Mouse (Mus musculus) B cell, adult 2 months (primary cell): ENCODE data around the gene Wnt16.
"Not testable (repeated sequence)": the region's sequence is repeated elsewhere in the genome, so short reads cannot be mapped to it uniquely, and the experiment has no call there.

Experiments used
- DNase-seq, 2 experiments: peaks; one replicate each; pipeline ENCODE4 v3.0.0; 2022

Wnt16 gene

GRCm38 (mm10) chr6:22288004-22288736, at the start of gene Wnt16:
Wnt16 (plus strand) TSS chr6:22288227.
- no peak for DNase-seq

DNA sequence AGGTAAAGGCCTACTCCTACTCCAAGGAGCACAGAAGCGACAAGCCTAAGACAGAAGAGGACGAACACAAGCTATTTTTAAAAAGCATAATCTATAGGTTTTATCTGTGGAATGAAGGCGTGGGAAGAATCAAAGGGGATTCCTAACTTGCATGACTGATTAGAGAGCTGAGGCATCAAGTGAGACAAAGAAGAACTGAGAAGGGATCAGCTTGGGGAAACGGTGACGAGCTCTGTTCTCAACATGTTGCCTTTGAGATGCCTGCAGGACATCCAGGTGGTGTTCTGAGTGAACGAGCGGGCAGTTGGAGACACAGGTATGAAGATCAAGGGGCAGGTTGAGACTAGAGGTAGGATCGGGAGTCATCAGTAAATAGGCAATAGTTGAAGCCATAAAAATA, 44.7 kb upstream of the Wnt16 start:
- DNase-seq: no peak

DNA sequence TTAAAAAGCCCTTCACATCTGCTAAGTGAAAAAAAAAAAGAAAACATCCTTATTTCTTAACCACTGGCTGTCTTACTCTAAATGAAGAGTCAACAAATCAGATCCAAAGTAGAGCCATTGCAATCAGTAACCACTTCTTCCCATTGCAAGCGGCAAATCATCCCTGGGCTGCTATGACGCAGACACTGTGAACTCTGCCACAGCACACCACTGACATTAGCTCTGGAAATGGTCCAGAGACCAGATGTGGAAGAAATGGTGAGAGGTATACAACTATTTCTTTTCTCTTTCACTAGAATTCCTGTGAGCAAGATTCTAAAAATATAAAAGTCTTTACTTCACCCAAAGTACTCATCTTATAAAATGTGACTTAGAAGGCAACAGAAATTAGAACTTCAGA, 41.3 kb upstream of the Wnt16 start:
- no peak for DNase-seq

- no peak for DNase-seq
Observed at GRCm38 (mm10) chr6:22258784-22259183, 29.2 kb upstream of the Wnt16 start.

GRCm38 (mm10) chr6:22262519-22262918, 25.5 kb upstream of the Wnt16 start:
- no peak for DNase-seq

GRCm38 (mm10) chr6:22264094-22264493, 23.9 kb upstream of the Wnt16 start:
- DNase-seq: not testable (repeated sequence)

DNA sequence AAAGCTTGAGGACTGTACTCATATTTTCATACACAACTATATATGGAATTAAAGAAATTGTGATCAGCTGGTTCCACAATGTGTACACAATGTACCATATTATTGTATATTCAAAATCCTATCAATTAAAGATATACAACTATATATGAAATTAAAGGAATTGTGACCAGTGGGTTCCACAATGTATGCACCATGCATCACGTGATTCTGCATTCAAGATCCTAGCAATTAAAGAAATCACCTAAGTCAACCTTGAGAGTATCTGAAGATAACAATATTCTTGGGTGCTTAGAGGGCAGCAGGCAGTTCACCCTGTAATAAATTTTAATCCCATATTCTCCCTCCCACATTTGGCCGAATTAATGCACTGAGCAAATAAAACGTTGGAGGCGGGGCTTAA, 22.0 kb upstream of the Wnt16 start:
- no peak for DNase-seq

GRCm38 (mm10) chr6:22267807-22268667, 20.0 kb upstream of the Wnt16 start:
- DNase-seq: no peak

DNA sequence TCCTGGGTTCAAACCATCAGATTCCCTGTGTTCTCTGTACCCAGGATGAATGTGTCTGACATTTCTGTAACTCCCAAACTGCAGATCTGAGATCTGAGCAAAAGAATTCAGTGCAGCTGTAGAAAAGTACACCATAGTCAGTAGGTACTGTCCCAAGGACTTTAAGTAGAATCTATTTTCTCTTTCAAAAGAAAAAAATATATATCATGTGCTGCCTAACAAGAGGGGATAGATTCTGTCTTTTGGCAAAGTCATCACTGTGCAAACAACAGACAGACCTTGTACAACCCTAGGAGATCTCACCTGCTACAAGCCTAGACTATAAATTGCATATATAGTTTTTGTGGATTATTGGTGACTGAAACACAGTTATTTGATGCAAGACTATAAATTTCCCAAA, 19.4 kb upstream of the Wnt16 start:
- no peak for DNase-seq

DNA sequence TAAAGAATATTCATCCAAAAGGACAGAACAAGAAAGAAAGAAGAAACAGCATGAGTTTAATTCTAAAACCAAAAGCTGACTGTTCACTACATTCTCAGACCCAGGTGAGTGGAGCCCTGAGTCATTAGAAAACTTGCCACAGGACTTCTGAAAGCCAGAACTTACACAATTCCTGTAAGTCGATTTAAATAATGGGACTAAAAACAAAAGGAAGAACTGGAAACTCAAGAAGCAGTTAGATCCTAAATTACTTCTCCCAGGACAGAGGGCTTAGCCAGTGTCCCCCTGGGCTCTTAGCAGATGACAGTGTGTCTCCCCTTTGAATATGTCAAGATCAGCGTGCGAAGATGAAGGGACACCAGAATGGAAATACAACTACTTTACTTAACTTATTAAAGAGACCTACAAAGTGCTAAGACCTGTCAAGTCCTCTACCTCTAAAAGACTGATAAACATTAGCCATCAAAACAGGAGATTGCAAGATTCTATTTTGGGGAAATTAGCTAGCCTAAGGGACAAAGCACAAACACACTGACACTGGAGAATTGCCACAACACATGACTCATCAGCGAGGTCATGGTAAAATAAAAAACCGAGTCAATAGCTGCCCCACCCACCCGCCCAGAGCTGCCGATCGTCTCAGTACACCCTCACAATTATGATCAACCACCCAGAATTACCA, 18.0 kb upstream of the Wnt16 start:
- DNase-seq: no peak

GRCm38 (mm10) chr6:22277941-22278340, 10.1 kb upstream of the Wnt16 start:
- DNase-seq: no peak

- DNase-seq: no peak
Observed at GRCm38 (mm10) chr6:22280217-22280861, 7.7 kb upstream of the Wnt16 start.

DNA sequence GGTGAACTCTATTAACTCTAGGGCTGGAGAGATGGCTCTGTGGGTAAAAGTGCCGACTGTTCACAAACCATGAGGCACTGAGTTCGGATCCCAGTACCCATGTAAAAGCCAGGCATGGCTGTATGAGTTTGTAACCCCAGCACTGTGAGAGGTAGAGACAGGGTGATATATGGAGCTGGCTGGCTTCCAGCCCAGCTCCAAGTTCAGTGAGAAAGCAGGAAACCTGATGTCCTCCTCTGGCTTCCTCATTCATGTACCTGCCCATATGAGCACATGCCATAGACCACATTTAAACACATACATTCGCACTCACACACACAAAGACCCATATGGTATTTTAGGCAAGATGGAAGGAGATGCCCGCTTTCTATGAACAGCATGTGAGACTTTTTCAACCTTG, 5.6 kb upstream of the Wnt16 start:
- DNase-seq: no peak

DNA sequence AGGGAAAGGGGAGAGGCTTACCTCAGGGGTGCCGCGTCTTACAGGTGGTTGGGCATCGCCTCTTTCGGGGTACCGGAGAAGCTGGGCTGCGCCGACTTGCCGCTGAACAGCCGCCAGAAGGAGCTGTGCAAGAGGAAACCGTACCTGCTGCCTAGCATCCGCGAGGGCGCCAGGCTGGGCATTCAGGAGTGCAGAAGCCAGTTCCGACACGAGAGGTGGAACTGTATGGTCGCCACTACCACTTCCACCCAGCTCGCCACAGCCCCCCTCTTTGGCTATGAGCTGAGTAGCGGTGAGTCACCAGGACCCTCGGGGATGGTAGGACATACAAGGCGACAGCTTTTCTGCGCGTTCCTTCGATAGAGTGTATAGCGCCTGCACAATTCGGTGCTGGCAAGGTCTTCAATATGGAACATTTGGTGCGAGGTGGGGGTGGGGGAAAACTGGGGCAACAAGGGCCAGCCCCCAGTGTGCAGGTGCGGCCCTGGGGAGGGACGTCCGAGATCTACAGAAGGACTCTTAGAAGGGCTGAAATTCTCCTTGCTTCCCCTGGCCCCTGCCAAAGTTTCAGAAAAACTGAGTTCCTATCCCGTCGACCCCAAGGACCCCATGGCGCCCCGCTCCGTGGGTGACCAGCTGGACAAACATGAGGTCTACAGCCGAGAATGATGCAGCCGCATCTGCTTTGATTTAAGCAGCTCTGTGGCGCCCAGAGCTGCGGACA, 872 bp downstream of the Wnt16 start:
- peak; percentile 33 to 41 for DNase-seq

- no peak for DNase-seq
Observed at GRCm38 (mm10) chr6:22289461-22290021, 1.5 kb downstream of the Wnt16 start.

- no peak for DNase-seq
Observed at GRCm38 (mm10) chr6:22290790-22291189, 2.8 kb downstream of the Wnt16 start.

DNA sequence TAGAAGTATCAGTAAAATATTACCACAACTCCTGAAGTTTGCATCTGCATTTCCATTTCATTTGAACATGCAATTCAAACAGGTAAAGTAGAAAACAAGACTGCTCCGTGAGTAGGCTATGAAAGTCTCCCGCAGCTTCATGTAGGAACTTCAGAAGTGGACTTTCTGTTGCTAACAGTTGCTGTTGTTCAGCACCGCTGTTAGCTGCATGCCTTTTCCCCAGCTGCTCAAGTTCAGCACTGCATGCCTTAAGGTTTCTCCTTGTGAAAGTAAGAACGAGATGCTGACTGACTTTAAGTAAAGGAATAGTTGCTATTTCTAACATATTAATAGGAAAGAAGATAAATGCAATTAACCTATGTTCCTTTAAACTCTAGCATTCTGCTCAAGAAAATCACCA, 4.0 kb downstream of the Wnt16 start:
- no peak for DNase-seq

DNA sequence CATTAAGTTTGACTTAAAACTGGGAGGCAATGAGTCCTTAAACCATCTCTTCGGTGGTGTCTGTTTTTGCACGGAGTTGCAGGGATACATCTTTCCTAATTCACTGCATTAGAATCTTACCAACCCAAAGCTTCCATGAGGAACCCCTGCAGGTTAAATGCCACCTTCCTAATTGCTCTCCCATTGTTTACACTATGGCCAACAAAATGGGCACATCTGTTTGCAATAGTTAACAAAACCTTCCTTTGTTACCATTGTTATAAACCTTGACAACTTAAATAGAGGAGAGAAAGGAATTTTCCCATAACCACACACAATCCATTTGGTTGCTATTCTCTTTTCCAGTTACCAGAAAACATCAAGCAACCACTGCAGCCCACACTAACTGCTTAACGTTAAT, 5.9 kb downstream of the Wnt16 start:
- no peak for DNase-seq

DNA sequence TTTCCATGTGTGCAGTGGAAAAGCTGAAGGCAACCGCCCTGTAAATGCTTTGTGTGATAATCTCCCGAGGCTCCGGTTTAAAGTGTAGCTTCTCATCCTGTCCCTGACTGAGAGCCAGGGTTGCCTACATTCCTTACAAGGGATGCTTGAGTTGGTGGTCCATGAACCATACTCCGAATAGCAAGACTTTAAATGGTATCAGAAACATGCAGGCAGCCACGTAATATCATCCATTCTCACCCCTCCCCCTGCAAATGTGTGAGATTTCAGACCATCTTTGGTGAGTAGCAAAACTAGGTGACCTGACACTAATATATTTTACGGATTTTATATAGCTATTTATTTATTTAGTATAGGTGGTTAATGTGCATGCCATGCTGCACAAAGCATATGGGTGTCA, 9.0 kb downstream of the Wnt16 start:
- DNase-seq: no peak

DNA sequence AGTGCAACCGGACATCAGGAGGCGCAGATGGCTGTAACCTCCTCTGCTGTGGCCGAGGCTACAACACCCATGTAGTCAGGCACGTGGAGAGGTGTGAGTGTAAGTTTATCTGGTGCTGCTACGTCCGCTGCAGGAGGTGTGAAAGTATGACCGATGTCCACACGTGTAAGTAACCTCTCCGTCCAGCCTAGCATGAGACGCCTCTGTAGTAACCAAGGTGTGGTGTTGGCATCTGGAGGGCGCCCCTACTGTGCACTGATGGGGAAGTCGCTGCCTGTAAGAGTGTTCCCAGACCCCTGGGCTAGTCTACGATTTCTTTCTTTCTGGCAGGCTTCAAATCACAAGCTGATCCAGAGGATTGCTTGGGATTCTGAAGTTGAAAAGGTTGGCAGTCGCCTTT, 10.0 kb downstream of the Wnt16 start:
- DNase-seq: no peak

DNA sequence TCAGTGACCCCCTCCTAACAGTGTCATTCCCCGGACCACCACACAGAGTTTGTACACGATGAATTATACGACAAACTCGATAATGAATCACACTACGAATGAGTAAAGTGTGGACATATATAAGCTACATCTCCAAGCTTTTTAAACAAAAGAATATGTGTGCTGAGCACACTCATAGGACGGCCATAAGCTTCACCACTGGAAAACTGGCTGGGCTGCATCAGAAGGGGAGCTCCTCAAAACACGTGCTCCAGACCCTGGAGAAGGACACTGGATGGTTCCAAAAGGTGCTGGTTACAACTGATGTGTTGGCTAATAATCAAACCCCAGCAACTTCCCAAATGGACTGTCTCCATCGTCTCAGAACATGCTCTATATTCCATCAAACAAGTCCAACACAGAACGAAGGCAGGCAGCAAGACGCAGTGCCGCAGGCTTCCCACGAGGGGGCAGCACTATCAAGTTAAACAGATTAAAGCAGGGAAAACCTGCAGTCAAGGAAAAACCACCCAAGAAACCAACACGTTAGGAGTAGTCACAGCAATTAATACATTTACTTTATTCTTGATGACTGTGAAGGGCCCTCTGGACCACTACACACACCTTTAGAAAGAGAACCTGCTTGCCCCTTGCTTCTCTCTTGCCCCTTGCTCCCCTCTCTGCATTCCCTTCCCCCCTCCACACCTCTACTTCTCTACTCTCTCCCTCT, 37.5 kb downstream of the Wnt16 start:
- peak; percentile 85 to 86 for DNase-seq
